Mouse (Mus musculus) splenic B cell, adult 2 months (primary cell): ENCODE data around the gene Ptdss2.

Experiments used
- DNase-seq: peaks from one replicate; pipeline ENCODE4 v3.0.0-alpha.2; 2011; ENCODE audit warnings: low read depth, low spot score
- H3K27me3 ChIP-seq: 2 replicates; pipeline ENCODE4 v1.6.1; 2012; ENCODE audit warnings: mild to moderate bottlenecking, low read length, moderate library complexity, mixed read lengths; ENCODE audit not compliant: control insufficient read depth, poor library complexity, insufficient read depth, severe bottlenecking
- H3K36me3 ChIP-seq: 2 replicates; pipeline ENCODE4 v1.6.1; 2012; ENCODE audit warnings: mild to moderate bottlenecking, low read length, moderate library complexity, mixed read lengths; ENCODE audit not compliant: control insufficient read depth, poor library complexity, insufficient read depth, severe bottlenecking

Gene Ptdss2

GRCm38 (mm10) chr7:141144650-141145049, 22.5 kb downstream of the Ptdss2 start:
- Histone ChIP-seq H3K36me3 (no peaks in the 10 kb centered on the region), H3K27me3 (no peaks in the 10 kb centered on the region)
- no peak for DNase-seq

- Histone ChIP-seq H3K27me3 (no peaks in the 10 kb centered on the region), H3K36me3 (no peaks in the 10 kb centered on the region)
- DNase-seq = no peak
Measured at GRCm38 (mm10) chr7:141145403-141145802, 23.2 kb downstream of the Ptdss2 start.

GRCm38 (mm10) chr7:141146043-141146595, 23.9 kb downstream of the Ptdss2 start:
- no peaks in the 10 kb centered on the region for H3K27me3 ChIP-seq
- no peaks in the 10 kb centered on the region for H3K36me3 ChIP-seq
- DNase-seq = no peak

- no peaks in the 10 kb centered on the region for H3K36me3 ChIP-seq
- DNase-seq = no peak
Measured at GRCm38 (mm10) chr7:141147044-141147443, 24.9 kb downstream of the Ptdss2 start.

GRCm38 (mm10) chr7:141148639-141149038, 26.5 kb downstream of the Ptdss2 start:
- no peaks in the 10 kb centered on the region for H3K36me3 ChIP-seq
- no peaks in the 10 kb centered on the region for H3K27me3 ChIP-seq
- DNase-seq = no peak

More at GRCm38 (mm10) chr7:141147044-141147443, 24.9 kb downstream of the Ptdss2 start:
- no peaks in the 10 kb centered on the region for H3K27me3 ChIP-seq

DNA sequence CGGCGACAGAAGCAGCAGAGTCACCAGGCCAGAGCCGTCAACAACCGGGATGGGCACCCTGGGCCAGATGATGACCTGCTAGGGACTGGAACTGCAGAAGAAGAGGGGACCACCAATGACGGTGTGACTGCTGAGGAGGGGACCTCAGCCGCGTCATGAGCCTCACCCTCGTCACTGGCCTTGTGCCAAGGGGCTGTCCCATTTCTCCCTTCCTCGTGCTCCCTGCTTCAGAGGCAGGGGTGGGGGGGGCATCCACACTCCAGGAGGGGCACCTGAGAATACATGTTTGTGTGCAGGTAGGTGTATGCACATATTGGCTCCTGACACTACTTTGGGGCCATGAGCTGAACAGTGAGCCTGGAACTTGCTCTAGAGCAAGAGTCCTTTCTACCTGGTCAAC, 33.2 kb downstream of the Ptdss2 start:
- no peak for DNase-seq
- no peaks in the 10 kb centered on the region for H3K27me3 ChIP-seq
- no peaks in the 10 kb centered on the region for H3K36me3 ChIP-seq

DNA sequence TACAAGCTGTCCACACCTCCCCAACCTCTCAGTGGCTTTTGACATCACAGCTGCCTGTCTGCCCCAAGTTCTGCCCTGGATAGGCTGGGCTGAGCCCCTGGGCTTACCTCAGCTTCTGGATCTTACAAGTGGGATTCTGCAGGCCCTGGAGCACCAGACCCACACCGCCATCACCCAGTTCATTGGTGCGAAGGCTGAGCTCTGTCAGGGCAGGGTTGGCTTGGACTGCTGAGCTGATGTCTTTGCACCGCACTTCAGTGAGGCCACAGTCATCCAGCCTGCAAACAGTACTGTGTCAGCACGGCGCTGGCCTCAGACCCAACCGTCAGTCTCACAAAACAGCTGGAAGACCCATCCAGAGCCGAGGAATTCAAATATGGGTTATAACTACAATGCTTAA, 42.2 kb downstream of the Ptdss2 start:
- Histone ChIP-seq H3K36me3 (peaks cover 7% of the 10 kb centered on the region), H3K27me3 (no peaks in the 10 kb centered on the region)
- DNase-seq = no peak

DNA sequence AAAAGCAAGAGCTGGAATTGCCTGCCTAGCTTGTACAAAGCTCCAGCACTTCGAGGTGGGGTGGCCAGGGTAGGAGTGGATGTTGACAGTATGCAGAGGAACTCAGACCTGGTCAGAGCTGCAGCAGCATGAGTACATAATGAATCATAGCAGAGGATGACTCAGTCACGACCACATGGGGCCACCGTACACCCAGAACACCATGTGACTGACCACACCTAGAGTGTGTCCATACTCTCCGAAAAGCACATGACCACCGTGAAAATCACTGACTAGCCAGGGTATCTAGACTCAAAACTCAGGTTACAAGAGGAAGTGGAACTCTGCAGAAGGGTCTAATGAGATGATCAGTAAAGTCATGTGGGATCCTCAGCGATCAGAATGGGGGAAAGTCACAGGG, 42.7 kb downstream of the Ptdss2 start:
- peaks cover 7% of the 10 kb centered on the region for H3K36me3 ChIP-seq
- H3K27me3 ChIP-seq = no peaks in the 10 kb centered on the region
- DNase-seq = peak; percentile 11

GRCm38 (mm10) chr7:141167901-141168517, 45.8 kb downstream of the Ptdss2 start:
- Histone ChIP-seq H3K36me3 (peaks cover 7% of the 10 kb centered on the region), H3K27me3 (no peaks in the 10 kb centered on the region)
- no peak for DNase-seq

DNA sequence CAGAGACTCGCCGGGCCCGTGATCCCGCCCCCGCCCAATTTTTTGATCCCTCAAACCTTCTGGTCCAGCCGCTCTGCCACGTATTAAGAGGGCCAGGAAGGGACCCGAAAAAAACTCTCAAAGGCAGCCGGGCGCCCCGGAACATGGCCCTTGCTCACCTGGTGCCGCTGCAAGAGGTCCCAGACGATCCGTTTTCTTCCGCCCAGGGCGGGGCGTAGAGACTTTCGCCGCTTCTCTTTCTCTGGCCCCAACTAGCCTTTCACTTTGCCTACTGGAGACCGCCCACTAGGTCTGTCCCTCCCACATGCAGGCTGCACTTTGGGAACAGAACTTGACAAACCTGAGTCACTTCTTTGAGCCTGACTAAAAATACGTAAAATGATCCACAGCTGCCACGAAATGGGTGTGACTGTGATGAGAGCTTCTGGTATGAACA, 46.4 kb downstream of the Ptdss2 start:
- peak; percentile 81 for DNase-seq
- H3K36me3 ChIP-seq = peaks cover 7% of the 10 kb centered on the region

DNA sequence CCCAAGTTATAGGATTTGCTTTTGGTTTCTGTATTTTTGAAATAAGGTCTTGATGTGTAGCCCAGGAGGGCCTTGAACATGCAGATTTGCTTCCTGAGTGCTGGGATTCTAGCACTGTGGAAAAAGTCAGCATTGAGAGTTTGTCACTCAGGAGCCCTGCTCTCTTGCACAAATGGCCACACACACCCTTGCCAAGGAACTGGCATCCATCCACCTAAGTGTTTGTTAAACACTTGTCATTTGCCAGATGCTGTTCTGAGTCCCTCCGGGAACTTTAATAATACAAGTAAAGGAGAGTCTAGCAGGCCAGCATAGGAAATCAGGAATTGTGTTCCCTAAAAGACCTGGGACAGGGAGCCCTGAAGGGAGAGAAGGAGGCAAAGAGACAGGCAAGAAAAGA, 47.1 kb downstream of the Ptdss2 start:
- Histone ChIP-seq H3K36me3 (peaks cover 6% of the 10 kb centered on the region), H3K27me3 (no peaks in the 10 kb centered on the region)
- DNase-seq = no peak

More for the DNA sequence above, 46.4 kb downstream of the Ptdss2 start:
- H3K27me3 ChIP-seq = no peaks in the 10 kb centered on the region

DNA sequence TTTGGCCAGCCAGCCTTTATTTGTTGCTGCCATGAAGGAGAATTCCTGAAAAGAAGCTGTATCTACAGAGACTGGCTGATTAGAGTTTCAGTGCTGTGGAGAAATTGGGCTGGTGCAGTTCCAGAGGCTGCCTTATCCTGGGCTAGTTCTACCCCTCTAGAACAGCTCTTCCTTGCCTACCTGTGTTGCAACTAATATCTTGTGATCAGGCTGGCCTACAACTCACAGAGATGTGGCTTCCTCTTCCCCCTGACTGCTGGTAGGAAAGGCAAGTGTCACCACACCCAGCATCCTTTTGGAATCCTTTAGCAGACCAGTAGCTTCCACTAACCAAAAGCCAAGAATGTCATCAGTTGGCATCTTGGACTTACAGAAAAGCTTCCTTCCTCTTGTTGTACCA, 47.7 kb downstream of the Ptdss2 start:
- H3K36me3 ChIP-seq = peaks cover 3% of the 10 kb centered on the region
- DNase-seq = no peak
- H3K27me3 ChIP-seq = no peaks in the 10 kb centered on the region

GRCm38 (mm10) chr7:141172116-141173006, 50.2 kb downstream of the Ptdss2 start, which contains the start of gene Rnh1:
TSS of gene Rnh1 (minus strand) at chr7:141172857.
- Histone ChIP-seq H3K27me3 (no peaks in the 10 kb centered on the region), H3K36me3 (no peaks in the 10 kb centered on the region)
- peak; percentile 85 for DNase-seq

- no peak for DNase-seq
- Histone ChIP-seq H3K27me3 (no peaks in the 10 kb centered on the region), H3K36me3 (no peaks in the 10 kb centered on the region)
Measured at GRCm38 (mm10) chr7:141173323-141173850, 51.2 kb downstream of the Ptdss2 start.

DNA sequence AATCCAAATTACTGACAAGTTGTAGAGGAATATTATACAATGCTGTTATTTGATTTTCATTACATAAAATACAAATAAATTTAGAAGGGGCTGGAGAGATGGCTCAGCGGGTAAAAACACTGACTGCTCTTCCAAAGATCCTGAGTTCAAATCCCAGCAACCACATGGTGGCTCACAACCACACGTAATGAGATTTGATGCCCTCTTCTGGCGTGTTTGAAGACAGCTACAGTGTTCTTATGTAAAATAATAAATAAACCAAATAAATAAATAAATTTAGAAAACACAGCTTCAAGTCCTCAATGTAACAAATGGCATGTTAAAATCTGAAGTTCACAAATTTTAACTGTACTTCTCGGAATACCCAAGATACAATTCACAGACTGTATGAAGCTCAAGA, 52.9 kb downstream of the Ptdss2 start:
- no peaks in the 10 kb centered on the region for H3K36me3 ChIP-seq
- no peak for DNase-seq
- no peaks in the 10 kb centered on the region for H3K27me3 ChIP-seq
